Mouse (Mus musculus): ENCODE measurements around the gene Hdhd5.
A peak's percentile ranks its signal among the peaks of the same experiment; 100 is the strongest.

Gene Hdhd5

DNA sequence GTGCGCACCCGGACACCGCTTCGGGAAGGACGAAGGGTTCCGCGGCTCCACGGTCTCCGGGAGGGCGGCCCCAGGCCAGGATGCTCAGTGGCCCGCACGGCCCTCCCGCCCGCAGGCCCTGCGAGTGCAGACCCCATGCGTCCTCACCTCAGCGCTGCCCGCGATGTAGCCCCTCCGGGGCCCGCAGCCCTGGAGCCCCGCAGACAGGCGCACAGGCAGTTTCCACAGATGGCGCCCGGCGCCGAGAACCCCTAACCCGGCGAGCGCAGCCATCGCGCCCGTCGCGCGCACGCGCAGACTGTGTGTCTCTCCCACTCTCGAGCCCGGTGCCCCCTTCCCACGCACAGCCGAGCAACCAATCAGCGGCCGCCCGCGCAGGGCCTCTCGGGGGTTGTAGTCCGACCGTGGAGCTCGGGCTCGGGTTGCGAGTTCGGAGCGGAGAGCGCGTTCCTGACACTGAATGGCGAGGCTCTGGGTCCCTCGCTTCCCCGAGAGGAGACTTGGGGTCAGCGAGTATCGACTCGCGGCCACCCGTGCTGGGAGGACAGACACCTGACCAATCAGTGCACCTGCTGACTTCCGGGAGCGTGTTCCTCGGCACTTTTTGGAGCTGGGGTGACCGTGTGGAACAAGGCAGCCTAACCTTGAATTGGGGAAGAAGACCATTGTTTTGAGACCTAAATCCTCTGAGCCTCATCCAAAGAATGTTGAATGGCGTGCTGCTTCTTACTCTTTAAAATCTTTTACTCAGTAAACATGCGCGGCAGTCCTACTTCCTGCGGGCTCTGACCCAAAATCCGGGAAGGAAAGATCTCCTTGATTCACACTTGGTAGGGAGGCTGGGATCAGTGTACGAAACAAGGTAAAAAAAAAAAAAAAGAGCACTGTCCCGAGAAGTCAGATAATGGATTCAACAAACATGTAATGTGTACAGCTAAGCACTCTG is at the start of gene Hdhd5:
Gene Hdhd5, minus strand, starts transcription at position 300 of the 946 bp plus-strand sequence.
- DNase-seq (ENCODE audit: low read depth, low spot score), result peak; percentile 91

DNA sequence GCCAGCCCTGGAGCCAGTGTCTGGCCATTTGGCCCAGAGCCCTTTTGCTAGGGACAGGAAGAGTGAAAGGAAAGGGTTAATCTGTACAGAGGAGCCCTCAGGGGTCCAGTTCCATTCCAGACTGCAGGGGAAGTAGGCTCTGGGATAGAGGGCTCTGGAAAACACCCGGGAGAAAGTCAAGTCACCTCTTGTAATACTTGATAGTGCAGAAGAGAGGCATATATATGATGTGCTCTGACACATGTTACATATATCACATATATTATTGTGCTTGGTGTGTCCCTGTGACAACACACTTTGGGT is 49.5 kb upstream of the Hdhd5 start:
- no peak for DNase-seq (ENCODE audit: low read depth, low spot score)

DNA sequence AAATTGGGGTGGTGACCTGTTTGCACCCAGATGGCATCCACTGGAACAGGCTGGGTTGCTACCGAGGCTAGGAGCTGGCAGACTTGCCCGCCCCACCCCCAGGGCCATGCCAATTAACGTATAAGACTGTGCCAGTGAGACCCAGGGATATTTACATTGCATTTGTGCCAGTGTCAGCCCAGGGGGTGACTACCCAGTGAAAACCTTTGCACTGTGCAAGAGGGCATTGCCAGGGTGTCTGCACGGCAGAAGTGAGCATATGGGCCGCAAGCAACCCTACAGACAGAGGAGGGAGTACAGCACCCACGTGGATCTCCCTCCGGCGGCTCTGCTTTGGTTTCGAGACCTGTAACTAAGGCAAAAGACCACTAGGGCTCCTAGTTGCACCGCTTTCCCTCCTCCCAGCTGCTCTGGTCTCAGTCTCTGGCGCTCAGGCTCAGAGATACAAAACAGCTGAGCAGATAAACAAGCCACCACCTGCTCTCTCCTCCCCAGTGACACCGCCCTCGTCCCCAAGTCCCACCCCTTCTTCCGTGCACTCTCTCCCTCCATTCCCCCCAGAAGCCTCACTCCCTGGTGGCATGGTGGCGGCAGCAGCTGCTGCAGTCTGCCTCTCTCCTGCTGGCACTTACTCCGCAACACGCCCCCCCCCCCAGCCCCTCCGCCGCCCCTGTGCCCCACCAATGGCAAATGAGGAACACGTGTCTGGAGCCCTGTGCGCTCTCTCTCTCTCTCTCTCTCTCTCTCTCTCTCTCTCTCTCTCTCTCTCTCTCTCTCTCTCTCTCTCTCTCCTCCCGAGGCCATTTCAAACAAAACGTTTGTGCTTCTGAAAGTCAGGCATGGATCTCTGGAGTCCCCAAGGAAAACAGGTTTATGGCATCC is 49.0 kb upstream of the Hdhd5 start:
- DNase-seq (ENCODE audit: low read depth, low spot score), result peak; percentile 17

DNA sequence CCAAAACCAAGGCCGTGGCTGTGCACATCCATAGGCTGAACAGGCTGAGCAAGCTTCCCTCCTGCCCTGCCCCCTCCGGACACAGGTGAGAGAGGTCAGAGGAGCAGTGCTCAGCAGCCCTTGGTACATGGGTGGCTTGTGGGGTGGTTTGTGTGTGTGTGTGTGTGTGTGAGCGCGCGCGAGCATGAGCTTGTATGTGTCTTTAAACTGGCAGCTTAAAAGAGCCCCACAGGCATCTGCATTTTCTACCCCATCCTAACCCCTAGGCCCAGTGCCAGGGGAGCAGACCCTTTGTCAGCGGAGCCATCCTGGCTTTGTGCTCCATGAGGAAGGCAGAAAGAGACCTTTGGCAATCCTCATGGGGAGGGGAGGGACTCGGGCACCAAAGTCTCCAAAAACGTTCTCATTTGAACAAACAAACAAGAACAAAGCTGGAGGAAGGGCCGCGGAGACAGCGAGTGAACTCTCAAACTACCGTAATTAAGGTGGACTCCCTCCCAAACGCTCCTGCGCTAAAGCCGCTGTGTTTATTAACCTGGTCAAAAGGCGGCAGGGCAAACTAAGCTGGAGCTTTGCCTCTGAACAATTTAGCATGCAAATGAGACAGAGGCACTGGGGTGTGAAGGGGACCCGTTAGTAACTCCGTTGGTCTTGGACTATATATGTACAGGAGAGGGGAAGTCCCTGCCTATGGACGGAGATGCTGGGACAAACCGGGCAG is 48.2 kb upstream of the Hdhd5 start:
- no peak for DNase-seq (ENCODE audit: low read depth, low spot score)

DNA sequence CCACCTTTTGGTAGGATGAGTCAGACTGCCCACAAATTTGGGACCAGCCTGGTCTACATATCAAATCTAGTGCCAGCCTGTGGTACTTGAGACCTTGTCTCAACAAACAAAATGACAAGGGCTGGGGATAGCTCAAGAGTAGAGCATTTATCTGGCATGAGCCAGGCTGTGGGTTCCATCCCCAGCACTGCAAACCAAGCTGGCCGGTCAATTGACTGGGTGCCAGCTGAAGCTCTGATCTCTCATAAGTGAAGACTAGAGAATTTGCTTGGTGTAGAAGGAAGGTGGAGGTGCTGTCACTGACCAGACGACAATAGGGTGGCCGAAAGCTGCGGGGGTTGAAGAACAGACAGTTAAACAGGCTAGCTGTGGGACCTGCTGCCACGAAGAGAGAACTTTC is 47.4 kb upstream of the Hdhd5 start:
- DNase-seq (ENCODE audit: low read depth, low spot score), result no peak

DNA sequence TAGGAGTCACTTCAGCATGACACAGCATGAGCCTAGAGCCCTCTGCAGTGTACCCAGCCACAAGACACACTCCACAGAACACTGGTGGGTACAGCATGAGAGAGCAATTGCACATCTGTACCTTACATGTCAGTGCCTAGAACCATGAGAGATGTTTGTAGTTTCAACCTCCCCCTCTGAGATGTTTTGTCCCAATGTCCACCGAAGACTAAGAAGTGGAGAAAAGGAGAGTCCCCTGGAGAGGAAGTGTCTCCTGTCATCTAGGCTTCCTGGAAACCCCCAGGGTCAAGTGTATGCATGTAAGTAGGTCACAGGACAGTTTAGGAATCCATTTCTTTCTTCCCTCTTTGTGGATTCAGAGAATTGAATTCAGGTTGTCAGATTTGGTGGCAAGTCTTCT is 41.3 kb upstream of the Hdhd5 start:
- DNase-seq (ENCODE audit: low read depth, low spot score), result no peak

DNA sequence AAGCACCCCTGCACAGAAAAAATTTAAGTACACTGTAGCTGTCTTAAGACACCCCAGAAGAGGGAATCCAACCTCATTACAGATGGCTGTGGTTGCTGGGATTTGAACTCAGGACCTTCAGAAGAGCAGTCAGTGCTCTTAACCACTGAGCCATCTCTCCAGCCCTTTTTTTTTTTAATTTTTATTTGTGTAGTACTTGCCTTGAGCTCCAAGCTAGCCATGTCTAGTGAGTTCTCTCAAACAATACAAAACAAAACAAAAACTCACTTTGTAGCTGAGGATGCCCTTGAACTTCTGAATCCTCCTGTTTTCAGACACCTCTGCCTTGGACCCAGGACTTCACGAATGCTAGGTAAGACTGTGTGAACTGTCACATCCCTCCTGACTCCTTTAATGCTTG is 37.1 kb upstream of the Hdhd5 start:
- no peak for DNase-seq (ENCODE audit: low read depth, low spot score)

DNA sequence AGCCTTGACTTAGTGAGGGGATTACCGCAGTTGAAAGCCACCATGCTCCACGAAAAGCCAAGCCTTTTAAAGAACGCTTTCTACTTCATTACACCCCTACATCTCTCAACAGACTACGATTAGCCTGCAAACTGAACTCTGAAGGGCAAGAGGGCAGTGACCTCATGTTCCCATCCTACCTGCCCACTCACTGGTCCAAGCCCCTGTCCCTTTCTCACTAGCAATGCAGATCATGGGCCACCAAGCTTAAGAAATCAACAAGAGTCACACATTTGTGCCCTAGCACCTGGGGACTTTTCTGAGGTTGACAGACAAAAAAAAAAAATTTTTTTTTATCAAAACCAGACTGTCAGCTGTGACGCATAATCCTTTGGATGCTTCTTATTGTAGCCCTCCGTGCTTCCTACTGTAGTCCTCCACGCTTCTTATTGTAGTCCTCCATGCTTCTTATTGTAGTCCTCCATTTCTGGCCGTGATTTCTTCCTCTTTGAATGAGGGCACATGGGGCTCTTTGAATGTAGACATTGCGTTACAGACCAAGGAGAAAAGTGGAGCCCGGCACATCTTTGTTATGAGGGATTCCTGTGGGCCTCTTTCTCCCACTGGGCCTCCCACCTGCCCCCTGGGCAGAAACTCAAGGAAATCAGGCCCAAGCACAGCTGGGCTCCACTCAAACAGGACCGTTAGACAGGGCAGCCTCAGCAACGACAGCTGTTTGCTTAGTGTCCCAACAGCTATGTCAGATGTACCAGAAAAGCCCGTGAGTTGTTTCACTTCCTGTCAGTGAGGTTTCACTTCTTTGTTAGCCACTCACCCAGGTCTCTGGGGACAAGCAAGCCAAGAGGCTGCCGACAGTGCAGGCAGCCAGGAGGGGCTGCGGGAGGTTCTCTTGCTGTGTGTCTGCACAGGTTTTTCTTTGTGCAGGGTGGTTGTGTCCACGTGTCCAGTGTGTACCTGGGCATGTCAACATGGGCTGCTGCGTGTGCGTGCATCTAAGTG is 36.1 kb upstream of the Hdhd5 start:
- DNase-seq (ENCODE audit: low read depth, low spot score), result peak; percentile 34

DNA sequence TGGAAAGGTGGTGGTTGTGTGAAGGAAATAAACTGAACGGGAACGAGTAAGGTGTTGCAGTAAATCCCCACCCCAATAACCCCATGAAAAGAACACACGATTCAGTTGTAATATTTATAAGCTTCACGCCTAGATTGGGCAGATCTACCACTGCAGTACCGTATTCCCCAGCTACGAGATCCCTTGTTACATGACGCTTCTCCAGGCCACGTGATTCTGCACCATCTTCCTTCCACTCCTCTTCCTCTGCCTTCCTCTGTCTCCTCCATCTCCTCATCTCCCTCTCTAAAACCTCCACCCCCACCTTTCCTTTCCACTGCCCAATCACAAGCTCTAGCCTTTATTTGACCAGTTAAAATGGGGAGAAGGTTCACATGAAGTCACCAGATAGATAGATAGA is 25.5 kb upstream of the Hdhd5 start:
- no peak for DNase-seq (ENCODE audit: low read depth, low spot score)

DNA sequence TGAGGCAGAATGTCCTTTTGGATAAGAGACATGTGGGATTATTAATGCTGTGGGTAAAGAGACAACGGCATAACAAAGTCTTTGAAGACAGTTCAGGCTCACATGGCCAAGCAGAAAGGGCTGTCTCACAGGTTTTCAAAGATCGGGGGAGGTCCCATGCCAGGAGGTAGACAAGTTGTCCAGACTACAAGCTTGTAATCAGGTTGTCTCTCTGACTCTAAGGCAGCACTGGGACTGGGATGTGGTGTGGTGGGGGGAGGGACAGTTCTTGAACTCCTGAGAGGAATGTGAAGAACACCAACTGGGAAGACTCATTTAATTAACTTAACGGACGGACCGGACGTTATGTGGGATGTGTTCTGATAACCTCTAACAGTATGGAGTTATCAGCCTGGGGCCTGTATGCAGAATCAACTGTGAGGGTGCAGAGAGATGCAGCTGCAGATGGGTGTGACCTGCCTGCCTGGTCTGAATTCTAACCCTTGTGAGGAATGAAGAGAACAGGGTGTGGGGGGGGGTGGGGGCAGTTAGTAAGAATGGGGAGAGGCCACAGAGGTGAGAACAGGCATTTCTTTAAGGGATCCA is 25.0 kb upstream of the Hdhd5 start:
- DNase-seq (ENCODE audit: low read depth, low spot score), result no peak

DNA sequence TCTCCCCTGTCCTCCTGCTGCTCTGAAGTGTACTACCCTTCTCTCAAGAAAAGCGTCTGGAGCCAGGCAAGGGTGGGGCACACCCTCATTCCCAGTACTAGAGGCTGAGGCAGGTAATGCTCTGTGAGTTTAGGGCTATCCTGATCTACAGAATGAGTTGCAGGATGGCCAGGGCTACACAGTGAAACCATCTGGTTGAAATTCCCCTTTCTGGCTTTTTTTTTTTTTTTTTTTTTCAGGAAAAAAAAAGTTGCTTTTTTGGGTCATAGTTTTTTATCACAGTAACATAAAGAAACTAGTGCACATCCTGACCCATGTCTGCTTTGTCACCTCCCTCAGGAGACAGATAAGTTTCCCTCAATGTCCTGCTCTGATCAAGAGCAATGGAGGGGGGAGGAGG is 24.0 kb upstream of the Hdhd5 start:
- DNase-seq (ENCODE audit: low read depth, low spot score), result no peak

DNA sequence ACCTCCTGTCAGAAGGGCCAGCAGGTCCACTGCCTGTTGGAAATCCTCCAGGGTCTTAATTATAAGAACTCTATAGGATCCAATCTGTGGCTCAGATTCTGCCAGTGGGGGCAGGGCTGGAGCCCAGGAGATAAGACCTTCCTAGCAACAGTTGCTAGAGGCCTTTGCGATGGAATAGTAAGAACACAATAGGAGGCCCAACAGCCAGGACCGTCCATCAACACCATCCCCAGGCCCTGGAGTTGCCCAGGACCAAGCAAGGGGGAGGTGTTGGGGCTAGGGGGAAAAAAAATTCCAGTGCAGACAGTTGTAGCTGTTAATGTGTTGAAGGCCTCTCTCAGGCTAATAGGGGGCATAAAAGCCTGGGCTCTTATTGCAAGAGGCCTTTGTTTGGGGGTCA is 19.1 kb upstream of the Hdhd5 start:
- no peak for DNase-seq (ENCODE audit: low read depth, low spot score)

DNA sequence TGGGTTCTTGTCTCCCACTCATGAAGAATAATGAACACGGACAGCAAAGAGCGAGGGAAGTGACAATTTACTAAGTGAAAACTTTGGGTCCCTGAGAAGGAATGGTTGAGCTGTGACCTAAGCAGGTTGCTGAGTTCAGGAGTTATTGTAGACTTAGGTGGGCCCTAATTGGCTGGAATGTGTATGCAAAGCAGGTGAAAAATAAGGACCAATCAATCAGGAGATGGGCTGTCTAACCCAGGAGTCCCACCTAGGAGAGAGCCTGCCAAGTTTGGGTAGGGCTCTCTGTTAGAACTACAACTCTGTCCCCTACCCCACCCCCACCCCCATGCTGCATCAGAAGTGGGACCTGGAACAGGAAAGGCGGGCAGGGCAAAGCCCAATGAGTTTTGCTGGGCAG is 17.5 kb upstream of the Hdhd5 start:
- DNase-seq (ENCODE audit: low read depth, low spot score), result no peak

DNA sequence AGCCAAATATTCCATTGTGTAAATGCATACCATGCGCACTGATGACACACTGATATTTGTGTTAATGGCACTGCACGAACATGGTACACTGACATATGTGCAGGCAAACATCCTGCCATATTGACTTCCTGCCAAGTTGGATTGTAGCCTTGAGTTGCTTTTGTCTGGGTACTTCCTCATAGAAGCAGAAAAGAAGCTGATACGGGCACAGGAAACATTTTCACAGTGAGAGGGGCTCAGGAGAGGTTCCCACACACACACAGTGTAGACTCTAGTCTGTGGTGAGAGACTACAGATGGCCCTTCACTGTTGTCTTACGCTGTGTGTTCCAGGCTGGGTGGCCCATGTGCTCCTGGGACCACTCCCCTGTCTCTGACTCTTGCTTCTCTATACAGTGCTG is 15.9 kb upstream of the Hdhd5 start:
- DNase-seq (ENCODE audit: low read depth, low spot score), result no peak

DNA sequence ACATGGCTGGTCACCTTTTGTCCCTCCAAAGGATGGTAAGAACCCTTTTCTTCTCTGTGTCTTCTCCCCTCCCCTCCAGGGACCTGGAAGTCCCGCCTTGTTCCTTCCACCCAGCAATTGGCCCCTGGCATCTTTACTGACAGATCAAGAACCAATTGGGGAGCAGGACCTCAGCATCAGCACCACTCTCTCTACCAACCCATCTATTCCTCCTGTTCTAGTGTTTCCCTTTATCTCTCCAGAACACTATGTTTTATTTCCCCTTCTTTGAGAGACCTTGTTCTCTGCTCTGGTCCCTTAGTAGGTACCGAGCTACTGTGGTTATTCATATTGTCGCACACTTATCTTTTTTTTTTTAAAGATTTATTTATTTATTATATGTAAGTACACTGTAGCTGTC is 15.2 kb upstream of the Hdhd5 start:
- no peak for DNase-seq (ENCODE audit: low read depth, low spot score)

DNA sequence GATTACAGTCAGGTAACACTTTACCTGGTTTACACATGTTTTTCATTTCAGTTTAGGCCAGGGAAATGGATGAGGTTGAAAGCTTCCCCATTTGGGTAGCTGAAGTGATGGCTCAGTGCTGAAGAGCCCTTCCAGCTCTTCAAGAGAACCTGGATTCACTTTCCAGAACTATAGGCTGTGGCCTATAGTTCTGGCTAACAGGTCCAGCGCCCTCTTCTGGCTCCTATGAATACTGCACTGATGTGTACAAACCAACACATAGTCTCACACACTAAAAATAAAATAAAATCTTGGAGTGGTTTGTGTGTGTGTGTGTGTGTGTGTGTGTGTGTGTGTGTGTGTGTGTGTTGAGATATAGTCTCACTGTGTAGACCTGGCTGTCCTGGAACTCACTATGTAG is 10.9 kb upstream of the Hdhd5 start:
- peak; percentile 33 for DNase-seq (ENCODE audit: low read depth, low spot score)

DNA sequence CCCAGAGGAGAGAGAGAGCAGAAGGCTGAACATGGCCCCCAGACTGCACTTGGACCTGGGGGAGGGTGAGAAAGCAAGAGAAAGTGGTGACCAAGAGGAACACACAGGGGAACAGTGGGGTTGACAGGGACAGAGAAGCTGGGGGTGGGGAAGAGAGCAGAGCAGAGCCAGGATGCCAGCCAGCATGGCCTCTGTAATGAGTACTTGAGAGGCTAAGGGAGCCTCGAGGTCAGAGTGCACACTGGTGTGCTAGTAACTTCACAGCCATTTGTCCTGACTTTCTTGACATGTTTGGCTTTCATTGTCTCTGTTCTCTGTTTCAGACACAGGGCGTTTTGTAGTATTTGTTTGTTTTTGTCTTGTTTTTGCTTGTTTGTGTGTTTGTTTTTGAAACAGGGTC is 10.3 kb upstream of the Hdhd5 start:
- DNase-seq (ENCODE audit: low read depth, low spot score), result no peak

DNA sequence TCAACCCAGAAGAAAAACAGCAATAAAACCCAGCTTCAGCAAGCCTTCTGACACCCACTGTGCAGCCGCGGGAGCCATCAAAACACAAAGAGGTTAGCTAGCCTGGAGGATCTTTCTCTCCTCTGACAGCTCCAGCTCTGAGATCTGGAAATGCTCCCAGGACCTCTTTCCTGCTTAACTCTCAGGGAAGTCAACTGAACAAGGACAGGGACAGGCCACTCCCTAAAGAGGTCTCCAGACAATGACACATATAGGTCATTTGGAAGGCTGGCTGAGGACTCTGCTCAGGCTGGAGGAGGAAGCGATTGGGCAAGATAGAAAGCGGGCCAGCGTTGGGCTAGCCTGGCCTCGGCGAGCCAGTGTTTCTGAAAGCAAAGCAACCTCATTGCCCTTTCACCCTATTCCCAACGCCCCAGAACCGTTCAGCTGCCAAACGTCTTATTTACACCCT is 8.7 kb upstream of the Hdhd5 start:
- no peak for DNase-seq (ENCODE audit: low read depth, low spot score)

DNA sequence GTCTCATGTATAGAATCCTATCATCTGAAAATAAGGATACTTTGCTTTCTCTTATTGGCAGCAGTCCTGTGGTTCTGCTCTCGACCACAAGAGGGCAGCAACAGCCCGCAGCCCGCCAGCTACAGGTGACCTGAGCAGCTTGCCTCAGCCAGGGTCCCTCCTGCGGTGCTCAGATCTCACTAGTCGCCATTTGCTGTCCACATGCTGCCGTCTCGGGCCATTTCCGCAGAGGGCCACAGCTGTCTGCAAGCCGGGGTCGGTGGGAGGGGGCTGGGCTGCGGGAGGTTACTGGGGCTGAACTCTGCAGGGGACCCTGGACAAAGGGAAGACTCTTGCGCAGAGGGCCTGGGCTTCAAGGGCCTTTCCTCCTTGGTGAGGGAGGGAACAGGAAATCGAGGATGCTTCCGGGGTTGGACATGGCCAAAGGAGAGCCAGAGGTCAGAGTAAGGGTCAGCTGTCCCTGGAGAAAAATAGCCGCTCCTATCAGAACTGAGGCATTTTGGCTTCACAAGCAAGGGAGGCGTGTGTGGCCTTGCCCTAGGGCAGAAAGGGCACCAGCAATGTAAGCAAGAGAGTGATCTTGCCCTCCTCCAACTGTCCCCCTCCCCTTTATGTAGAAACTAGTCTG is 8.1 kb upstream of the Hdhd5 start:
- peak; percentile 76 for DNase-seq (ENCODE audit: low read depth, low spot score)

DNA sequence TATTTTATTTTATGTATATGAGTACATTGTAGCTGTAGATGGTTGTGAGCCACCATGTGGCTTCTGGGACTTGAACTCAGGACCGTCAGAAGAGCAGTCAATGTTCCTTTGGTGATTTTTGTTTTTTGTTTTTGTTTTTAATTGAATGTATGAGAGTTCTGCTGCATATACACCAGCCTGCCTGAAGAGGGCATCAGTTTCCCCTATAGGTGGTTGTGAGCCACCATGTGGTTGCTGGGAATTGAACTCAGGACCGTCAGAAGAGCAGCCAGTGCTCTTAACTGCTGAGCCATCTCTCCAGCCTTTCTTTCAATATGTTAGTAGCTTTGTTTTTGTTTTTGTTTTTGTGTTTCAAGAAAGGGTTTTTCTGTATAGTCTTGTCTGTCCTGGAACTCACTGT is 5.2 kb upstream of the Hdhd5 start:
- no peak for DNase-seq (ENCODE audit: low read depth, low spot score)

Measured in 3T3-L1 (cell line).